Mouse (Mus musculus): ENCODE data around the gene Gdf5.

GRCm38 (mm10) chr2:155928711-155929345 is 16.3 kb downstream of the Gdf5 start:
- TF ChIP-seq CTCF (conservative IDR thresholded peaks at IDR 0.05 in 1 of 2, IDR thresholded peaks at IDR 0.05 in 1 of 2; ENCODE audit: low read depth in 2 of 2, low read length in 2 of 2) = no peak
- no peak for TF ChIP-seq EP300 (IDR thresholded peaks at IDR 0.05; ENCODE audit: low read length)
- TF ChIP-seq MYC (IDR thresholded peaks at IDR 0.05; ENCODE audit: low read depth, low read length) = peak; percentile 89

Measured in CH12.LX (cell line).